Mouse (Mus musculus): ENCODE measurements around the gene Pard3b. TPM values are rescaled to one million over a fixed set of nuclear protein-coding genes. Genes with fewer than 3 reads are reported as not detected.

Pard3b gene
- total and polyA plus RNA-seq, 2 experiments, result 0.50 to 3.0 TPM

- Histone ChIP-seq H3K9ac (ENCODE audit: low read depth, low read length) (no peak overlapping the region), H3K79me2 (ENCODE audit: control insufficient read depth, insufficient read depth, low read length) (no peaks in the 10 kb centered on the region), H3K27me3 (ENCODE audit: control insufficient read depth, insufficient read depth, low read length) (no peaks in the 10 kb centered on the region), H3K4me1 (ENCODE audit: control insufficient read depth, insufficient read depth, low read length) (no peaks in the 10 kb centered on the region), H3K36me3 (ENCODE audit: control insufficient read depth, insufficient read depth, low read length) (peaks cover 3% of the 10 kb centered on the region; the same call in 1 of the 2 replicates), H3K4me3 (ENCODE audit: insufficient read depth, low read depth, low read length) (no peak overlapping the region), H3K27ac (replicated peaks; ENCODE audit: insufficient read depth, low read depth, low read length) (no peak overlapping the region)
- TF ChIP-seq POLR2A (IDR thresholded peaks at IDR 0.05; ENCODE audit: extremely low read depth, insufficient read depth, low read length) (no peak), CTCF (IDR thresholded peaks at IDR 0.05; ENCODE audit: low read depth, low read length) (no peak)
- WGBS, result 97% methylated on average over 8 of the region's 8 CpGs
- DNase-seq (ENCODE audit: extremely low read depth, low read depth, low spot score), result no peak
These were observed 891.3 kb downstream of the Pard3b start for GRCm38 (mm10) chr1:62529941-62530340.

- Histone ChIP-seq H3K9ac (ENCODE audit: low read depth, low read length) (no peak overlapping the region), H3K27me3 (ENCODE audit: control insufficient read depth, insufficient read depth, low read length) (no peaks in the 10 kb centered on the region), H3K4me3 (ENCODE audit: insufficient read depth, low read depth, low read length) (no peak overlapping the region), H3K79me2 (ENCODE audit: control insufficient read depth, insufficient read depth, low read length) (no peaks in the 10 kb centered on the region), H3K27ac (replicated peaks; ENCODE audit: insufficient read depth, low read depth, low read length) (no peak overlapping the region), H3K36me3 (ENCODE audit: control insufficient read depth, insufficient read depth, low read length) (peaks cover 3% of the 10 kb centered on the region; the same call in 1 of the 2 replicates), H3K4me1 (ENCODE audit: control insufficient read depth, insufficient read depth, low read length) (no peaks in the 10 kb centered on the region)
- DNase-seq (ENCODE audit: extremely low read depth, low read depth, low spot score), result no peak
- WGBS, result 92% methylated on average over 10 of the region's 10 CpGs
- no peak for TF ChIP-seq CTCF (IDR thresholded peaks at IDR 0.05; ENCODE audit: low read depth, low read length)
- TF ChIP-seq POLR2A (IDR thresholded peaks at IDR 0.05; ENCODE audit: extremely low read depth, insufficient read depth, low read length), result no peak
These were observed 894.0 kb downstream of the Pard3b start for GRCm38 (mm10) chr1:62532426-62533126.

GRCm38 (mm10) chr1:62548953-62549352 lies 910.3 kb downstream of the Pard3b start:
- H3K9ac ChIP-seq (ENCODE audit: low read depth, low read length), result no peak overlapping the region
- no peak for TF ChIP-seq POLR2A (IDR thresholded peaks at IDR 0.05; ENCODE audit: extremely low read depth, insufficient read depth, low read length)
- TF ChIP-seq CTCF (IDR thresholded peaks at IDR 0.05; ENCODE audit: low read depth, low read length), result no peak
- H3K27ac ChIP-seq (replicated peaks; ENCODE audit: insufficient read depth, low read depth, low read length), result no peak overlapping the region
- DNase-seq (ENCODE audit: extremely low read depth, low read depth, low spot score), result no peak
- H3K4me1 ChIP-seq (ENCODE audit: control insufficient read depth, insufficient read depth, low read length), result no peaks in the 10 kb centered on the region
- H3K79me2 ChIP-seq (ENCODE audit: control insufficient read depth, insufficient read depth, low read length), result no peaks in the 10 kb centered on the region
- H3K27me3 ChIP-seq (ENCODE audit: control insufficient read depth, insufficient read depth, low read length), result no peaks in the 10 kb centered on the region
- 92% methylated on average over 4 of the region's 4 CpGs for WGBS
- no peak overlapping the region for H3K4me3 ChIP-seq (ENCODE audit: insufficient read depth, low read depth, low read length)
- no peaks in the 10 kb centered on the region for H3K36me3 ChIP-seq (ENCODE audit: control insufficient read depth, insufficient read depth, low read length)

GRCm38 (mm10) chr1:62550546-62550945 lies 911.9 kb downstream of the Pard3b start:
- DNase-seq (ENCODE audit: extremely low read depth, low read depth, low spot score), result no peak
- H3K36me3 ChIP-seq (ENCODE audit: control insufficient read depth, insufficient read depth, low read length), result no peaks in the 10 kb centered on the region
- H3K4me1 ChIP-seq (ENCODE audit: control insufficient read depth, insufficient read depth, low read length), result no peaks in the 10 kb centered on the region
- no peak overlapping the region for H3K9ac ChIP-seq (ENCODE audit: low read depth, low read length)
- H3K4me3 ChIP-seq (ENCODE audit: insufficient read depth, low read depth, low read length), result no peak overlapping the region
- H3K27me3 ChIP-seq (ENCODE audit: control insufficient read depth, insufficient read depth, low read length), result no peaks in the 10 kb centered on the region
- TF ChIP-seq POLR2A (IDR thresholded peaks at IDR 0.05; ENCODE audit: extremely low read depth, insufficient read depth, low read length) (no peak), CTCF (IDR thresholded peaks at IDR 0.05; ENCODE audit: low read depth, low read length) (no peak)
- WGBS, result 87% methylated on average over 2 of the region's 2 CpGs
- H3K27ac ChIP-seq (replicated peaks; ENCODE audit: insufficient read depth, low read depth, low read length), result no peak overlapping the region
- H3K79me2 ChIP-seq (ENCODE audit: control insufficient read depth, insufficient read depth, low read length), result no peaks in the 10 kb centered on the region

GRCm38 (mm10) chr1:62551516-62551915 lies 912.9 kb downstream of the Pard3b start:
- H3K36me3 ChIP-seq (ENCODE audit: control insufficient read depth, insufficient read depth, low read length), result no peaks in the 10 kb centered on the region
- no peak overlapping the region for H3K9ac ChIP-seq (ENCODE audit: low read depth, low read length)
- no peaks in the 10 kb centered on the region for H3K27me3 ChIP-seq (ENCODE audit: control insufficient read depth, insufficient read depth, low read length)
- TF ChIP-seq POLR2A (IDR thresholded peaks at IDR 0.05; ENCODE audit: extremely low read depth, insufficient read depth, low read length), result no peak
- TF ChIP-seq CTCF (IDR thresholded peaks at IDR 0.05; ENCODE audit: low read depth, low read length), result no peak
- WGBS, result 91% methylated on average over 6 of the region's 6 CpGs
- H3K27ac ChIP-seq (replicated peaks; ENCODE audit: insufficient read depth, low read depth, low read length), result no peak overlapping the region
- no peak overlapping the region for H3K4me3 ChIP-seq (ENCODE audit: insufficient read depth, low read depth, low read length)
- no peak for DNase-seq (ENCODE audit: extremely low read depth, low read depth, low spot score)
- no peaks in the 10 kb centered on the region for H3K4me1 ChIP-seq (ENCODE audit: control insufficient read depth, insufficient read depth, low read length)
- H3K79me2 ChIP-seq (ENCODE audit: control insufficient read depth, insufficient read depth, low read length), result no peaks in the 10 kb centered on the region

- no peak for DNase-seq (ENCODE audit: extremely low read depth, low read depth, low spot score)
- TF ChIP-seq POLR2A (IDR thresholded peaks at IDR 0.05; ENCODE audit: extremely low read depth, insufficient read depth, low read length), result no peak
- TF ChIP-seq CTCF (IDR thresholded peaks at IDR 0.05; ENCODE audit: low read depth, low read length), result no peak
- Histone ChIP-seq H3K79me2 (ENCODE audit: control insufficient read depth, insufficient read depth, low read length) (no peaks in the 10 kb centered on the region), H3K27ac (replicated peaks; ENCODE audit: insufficient read depth, low read depth, low read length) (no peak overlapping the region), H3K27me3 (ENCODE audit: control insufficient read depth, insufficient read depth, low read length) (no peaks in the 10 kb centered on the region), H3K4me3 (ENCODE audit: insufficient read depth, low read depth, low read length) (no peak overlapping the region), H3K9ac (ENCODE audit: low read depth, low read length) (no peak overlapping the region), H3K36me3 (ENCODE audit: control insufficient read depth, insufficient read depth, low read length) (no peaks in the 10 kb centered on the region), H3K4me1 (ENCODE audit: control insufficient read depth, insufficient read depth, low read length) (no peaks in the 10 kb centered on the region)
- 71% methylated on average over 1 of the region's 1 CpGs for WGBS
These were observed 917.2 kb downstream of the Pard3b start for GRCm38 (mm10) chr1:62555838-62556237.

Data from liver, adult 2 months (tissue).